Mouse (Mus musculus) left cerebral cortex, postnatal 10 days (tissue): Measurements from ENCODE around the gene Plcg2. TPM values are rescaled to one million over a fixed set of nuclear protein-coding genes. Genes with fewer than 3 reads are reported as not detected.

Experiments
- DNase-seq, 2 experiments: peaks; one replicate each; pipeline ENCODE4 v3.0.0; 2021 to 2022; ENCODE audit warnings: low spot score in 2 of 2, mixed read lengths in 1 of 2; ENCODE audit errors: extremely low spot score in 1 of 2
- intact Hi-C: fragments of 180-260 bp; cut with DNase I; formaldehyde crosslinking; loops from one replicate; pipeline ENCODE4 v1.15.1; 2025
- total RNA-seq, 2 experiments: library from RNA; stranded (reverse); gene quantifications; 2 replicates each; pipeline ENCODE4 v1.2.3; 2021

Plcg2 gene
- total RNA-seq, 2 experiments from 2014 or later, result 2.7 to 2.8 TPM

GRCm38 (mm10) chr8:117532381-117532972, 34.4 kb downstream of the Plcg2 start:
- intact Hi-C loops, result no loop called here
- DNase-seq, result no peak

GRCm38 (mm10) chr8:117536862-117537261, 38.8 kb downstream of the Plcg2 start:
- DNase-seq, result no peak

GRCm38 (mm10) chr8:117537751-117538150, 39.7 kb downstream of the Plcg2 start:
- no peak for DNase-seq
- intact Hi-C loops, result no loop called here

More at GRCm38 (mm10) chr8:117536862-117537261, 38.8 kb downstream of the Plcg2 start:
- intact Hi-C loops, result no loop called here

GRCm38 (mm10) chr8:117542951-117543350, 44.9 kb downstream of the Plcg2 start:
- intact Hi-C loops, result no loop called here

GRCm38 (mm10) chr8:117543789-117544188, 45.7 kb downstream of the Plcg2 start:
- no peak for DNase-seq
- intact Hi-C loops, result no loop called here

More at GRCm38 (mm10) chr8:117542951-117543350, 44.9 kb downstream of the Plcg2 start:
- no peak for DNase-seq

- DNase-seq, result no peak
- intact Hi-C loops, result no loop called here
Observed at GRCm38 (mm10) chr8:117545043-117545442, 47.0 kb downstream of the Plcg2 start.

GRCm38 (mm10) chr8:117546386-117546785, 48.3 kb downstream of the Plcg2 start:
- intact Hi-C loops, result no loop called here
- no peak for DNase-seq

GRCm38 (mm10) chr8:117547945-117548344, 49.9 kb downstream of the Plcg2 start:
- no peak for DNase-seq
- intact Hi-C loops, result no loop called here

GRCm38 (mm10) chr8:117548453-117548852, 50.4 kb downstream of the Plcg2 start:
- intact Hi-C loops, result no loop called here
- DNase-seq, result no peak

GRCm38 (mm10) chr8:117550529-117550928, 52.4 kb downstream of the Plcg2 start:
- intact Hi-C loops, result no loop called here
- DNase-seq, result no peak

GRCm38 (mm10) chr8:117561014-117561413, 62.9 kb downstream of the Plcg2 start:
- intact Hi-C loops, result loop anchor here (10.0 kb wide), 1 partner anchor 336 kb away; no protein-coding TSS in a partner anchor

GRCm38 (mm10) chr8:117561735-117562361, 63.8 kb downstream of the Plcg2 start:
- intact Hi-C loops, result loop anchor here (10.0 kb wide), 1 partner anchor 337 kb away; no protein-coding TSS in a partner anchor

More at GRCm38 (mm10) chr8:117561014-117561413, 62.9 kb downstream of the Plcg2 start:
- no peak for DNase-seq

GRCm38 (mm10) chr8:117562445-117563014, 64.4 kb downstream of the Plcg2 start:
- intact Hi-C loops, result loop anchor here (10.0 kb wide), 1 partner anchor 338 kb away; no protein-coding TSS in a partner anchor
- no peak for DNase-seq

More at GRCm38 (mm10) chr8:117561735-117562361, 63.8 kb downstream of the Plcg2 start:
- DNase-seq, result no peak

- intact Hi-C loops, result loop anchor here (5.0 to 10.0 kb wide), 2 partner anchors 82 to 345 kb away; no protein-coding TSS in a partner anchor
Observed at GRCm38 (mm10) chr8:117569409-117569808, 71.3 kb downstream of the Plcg2 start.

GRCm38 (mm10) chr8:117576291-117576785, 78.2 kb downstream of the Plcg2 start:
- intact Hi-C loops, result no loop called here

More at GRCm38 (mm10) chr8:117569409-117569808, 71.3 kb downstream of the Plcg2 start:
- peak; percentile 62 to 68 for DNase-seq

GRCm38 (mm10) chr8:117577059-117577458, 79.0 kb downstream of the Plcg2 start:
- intact Hi-C loops, result no loop called here
- no peak for DNase-seq

More at GRCm38 (mm10) chr8:117576291-117576785, 78.2 kb downstream of the Plcg2 start:
- DNase-seq, result no peak

GRCm38 (mm10) chr8:117577883-117578282, 79.8 kb downstream of the Plcg2 start:
- DNase-seq, result no peak
- intact Hi-C loops, result no loop called here

- no peak for DNase-seq
- intact Hi-C loops, result no loop called here
Observed at GRCm38 (mm10) chr8:117578856-117579255, 80.8 kb downstream of the Plcg2 start.

- DNase-seq, result no peak
- intact Hi-C loops, result no loop called here
Observed at GRCm38 (mm10) chr8:117593862-117594261, 95.8 kb downstream of the Plcg2 start.
